Mouse (Mus musculus) forebrain, embryonic 10.5 days (tissue): Measurements from ENCODE around the gene Hnrnpf. TPM values are rescaled to one million over a fixed set of nuclear protein-coding genes. Genes with fewer than 3 reads are reported as not detected.
"Not testable (repeated sequence)": the region's sequence is repeated elsewhere in the genome, so short reads cannot be mapped to it uniquely, and the experiment has no call there.

Source experiments
- DNase-seq: peaks from one replicate; pipeline ENCODE4 v3.0.0-alpha.2; 2017; ENCODE audit warnings: low spot score; ENCODE audit errors: extremely low spot score
- H3K27ac ChIP-seq: fragments of 300-500 bp; sonication (generic); 2 replicates; pipeline ENCODE4 v1.5.1; 2016; ENCODE audit warnings: mild to moderate bottlenecking
- H3K27me3 ChIP-seq: fragments of 300-500 bp; sonication (generic); 2 replicates; pipeline ENCODE4 v1.6.1; 2016; ENCODE audit warnings: mild to moderate bottlenecking; ENCODE audit not compliant: poor library complexity, severe bottlenecking
- H3K36me3 ChIP-seq: fragments of 300-500 bp; sonication (generic); replicated peaks from 2 replicates; pipeline ENCODE4 v1.6.1; 2016; ENCODE audit warnings: mild to moderate bottlenecking, moderate library complexity
- H3K4me1 ChIP-seq: fragments of 300-500 bp; sonication (generic); 2 replicates; pipeline ENCODE4 v1.6.1; 2016
- H3K4me3 ChIP-seq: fragments of 300-500 bp; sonication (generic); 2 replicates; pipeline ENCODE4 v1.5.1; 2016; ENCODE audit warnings: mild to moderate bottlenecking, moderate library complexity
- H3K9me3 ChIP-seq: fragments of 300-500 bp; sonication (generic); 2 replicates; pipeline ENCODE4 v1.6.1; 2016; ENCODE audit warnings: mild to moderate bottlenecking, moderate library complexity
- WGBS: fragments of 180-500 bp; shearing (Covaris S2); methylation state at CpG from one replicate; pipeline ENCODE4 v1.1.7; 2016; 5-methylcytosine and 5-hydroxymethylcytosine counted together
- polyA plus RNA-seq: library from polyadenylated mRNA; unstranded; fragments of >200 nt; fragmentation: Nextera tagmentation; extraction: Ambion mirVana; gene quantifications from 2 replicates; pipeline ENCODE4 v1.2.1, GENCODE M21; 2016

Hnrnpf gene
- 890 and 940 TPM in 2 replicates for polyA plus RNA-seq

DNA sequence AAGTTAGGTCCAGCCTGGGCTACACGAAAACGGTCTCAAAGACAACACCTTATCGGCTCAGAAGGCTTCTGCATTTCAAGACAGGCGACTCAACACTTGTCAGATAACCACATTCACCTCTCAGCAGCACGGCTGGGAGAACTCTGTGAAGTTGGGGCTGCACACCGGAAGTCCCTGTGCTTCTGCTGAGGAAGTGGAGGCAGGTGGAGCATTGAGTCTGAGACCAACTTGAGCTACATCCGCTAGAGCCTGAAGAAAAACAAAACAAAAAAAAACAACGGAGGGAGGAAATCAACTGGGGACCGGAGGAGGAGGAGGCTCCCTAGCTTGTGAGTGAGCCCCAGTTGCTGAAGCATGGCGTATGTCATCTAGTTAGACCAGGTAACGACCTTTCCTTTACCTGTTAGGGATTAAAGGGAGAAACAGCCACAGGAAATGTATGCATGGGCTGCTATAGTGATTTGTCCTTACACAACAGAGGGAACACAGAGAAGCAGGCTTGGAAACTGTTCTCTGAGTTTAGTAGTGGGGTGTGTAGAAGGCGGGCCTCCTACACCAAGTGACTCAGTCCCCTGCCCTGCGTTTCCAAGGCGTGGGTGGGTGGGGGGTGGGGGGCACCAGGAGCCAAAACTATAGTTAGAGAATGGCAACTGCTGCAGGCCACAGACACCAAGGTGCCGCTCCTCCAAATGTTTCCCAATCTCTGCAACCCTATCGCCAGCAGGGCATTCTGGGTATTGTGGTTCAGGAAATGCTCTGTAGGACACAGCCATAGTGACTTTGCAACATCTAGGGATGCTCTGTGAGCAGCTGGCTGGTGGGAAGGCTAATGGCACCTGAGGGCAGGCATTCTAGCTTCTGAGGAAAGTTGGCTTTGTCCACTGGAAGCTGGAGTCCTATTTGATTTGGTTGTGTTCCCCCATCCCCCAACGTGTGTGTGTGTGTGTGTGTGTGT, at the start of gene Hnrnpf:
Gene Hnrnpf, plus strand, starts transcription at position 199 of the 955 bp plus-strand sequence.
- Histone ChIP-seq H3K9me3 (no peaks in the 10 kb centered on the region), H3K27me3 (no peaks in the 10 kb centered on the region), H3K4me1 (peaks cover 3% of the 10 kb centered on the region), H3K27ac (no peak within 1 kb of the TSS), H3K36me3 (no peaks in the 10 kb centered on the region), H3K4me3 (no peak within 1 kb of the TSS)
- no peak for DNase-seq
- 86% methylated on average over 17 of the region's 17 CpGs for WGBS

DNA sequence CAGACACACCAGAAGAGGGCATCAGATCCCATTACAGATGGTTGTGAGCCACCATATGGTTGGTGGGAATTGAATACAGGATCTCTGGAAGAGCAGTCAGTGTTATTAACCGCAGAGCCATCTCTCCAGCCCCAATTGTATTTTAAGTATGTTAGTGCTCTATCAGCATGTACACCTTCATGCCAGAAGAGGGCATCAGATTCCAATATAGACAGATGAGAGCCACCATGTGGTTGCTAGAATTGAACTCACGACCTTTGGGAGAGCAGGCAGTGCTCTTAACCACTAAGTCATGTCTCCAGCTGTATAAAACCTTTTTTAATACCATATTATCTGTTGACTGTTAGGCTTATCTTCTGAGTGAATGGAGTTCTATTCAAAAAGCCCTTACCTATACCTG, 48.4 kb upstream of the Hnrnpf start:
- no peak for DNase-seq
- H3K27me3 ChIP-seq: no peaks in the 10 kb centered on the region
- H3K27ac ChIP-seq: no peak overlapping the region
- peaks cover 29% of the 10 kb centered on the region for H3K36me3 ChIP-seq
- H3K4me1 ChIP-seq: no peaks in the 10 kb centered on the region
- WGBS: 58% methylated on average over 2 of the region's 2 CpGs
- H3K4me3 ChIP-seq: no peak overlapping the region
- no peaks in the 10 kb centered on the region for H3K9me3 ChIP-seq

DNA sequence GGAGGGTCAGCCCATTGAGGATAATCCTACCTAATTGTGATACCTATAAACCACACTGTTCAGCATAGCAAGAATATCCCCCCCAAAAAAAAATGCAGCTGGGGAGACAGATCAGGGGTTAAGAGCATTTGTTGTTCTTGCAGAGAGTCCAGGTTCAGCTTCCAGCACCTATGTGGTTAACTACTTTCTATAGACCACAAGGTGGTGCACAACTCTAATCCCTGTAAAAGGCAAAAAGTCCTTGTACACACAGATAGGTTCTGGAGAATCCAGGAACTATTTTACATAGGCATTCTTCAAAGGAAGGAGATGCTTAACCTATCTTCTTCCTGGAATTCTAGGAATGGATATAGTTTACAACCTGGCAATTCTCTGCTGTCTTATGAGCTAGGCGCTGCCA, 42.1 kb upstream of the Hnrnpf start:
- H3K4me1 ChIP-seq: peaks cover 5% of the 10 kb centered on the region

DNA sequence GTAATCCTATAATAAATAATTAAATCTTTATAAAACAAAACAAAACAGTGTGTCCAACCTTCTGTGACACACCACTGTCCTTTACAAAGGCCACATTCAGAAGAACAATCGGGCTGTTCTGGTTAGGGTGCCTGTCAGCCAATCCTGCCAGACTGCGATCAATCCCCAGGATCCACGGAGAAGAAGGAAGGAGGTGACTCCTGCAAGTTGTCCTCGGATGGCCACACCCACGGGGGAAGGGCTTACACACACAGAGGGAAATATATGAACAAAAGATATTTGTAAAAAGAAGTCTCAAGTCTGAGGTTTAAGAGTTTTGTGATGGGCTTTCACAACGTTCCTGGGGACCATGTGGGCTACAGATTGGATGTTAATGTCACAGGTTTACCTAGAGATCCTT, 38.3 kb upstream of the Hnrnpf start, which contains the start of gene Zfp239:
Gene Zfp239, plus strand, starts transcription at position 253 of the 400 bp plus-strand sequence.
- Histone ChIP-seq H3K9me3 (no peaks in the 10 kb centered on the region), H3K4me1 (peaks cover 13% of the 10 kb centered on the region), H3K4me3 (peak within 1 kb of the TSS; percentile 81), H3K27ac (peak within 1 kb of the TSS; percentile 87), H3K27me3 (no peaks in the 10 kb centered on the region), H3K36me3 (no peaks in the 10 kb centered on the region)
- no peak for DNase-seq
- WGBS: 70% methylated on average over 6 of the region's 6 CpGs

More for the DNA sequence above, 42.1 kb upstream of the Hnrnpf start:
- H3K27ac ChIP-seq: no peak overlapping the region
- no peaks in the 10 kb centered on the region for H3K36me3 ChIP-seq
- no peaks in the 10 kb centered on the region for H3K9me3 ChIP-seq
- WGBS: 92% methylated on average over 1 of the region's 1 CpGs
- H3K27me3 ChIP-seq: no peaks in the 10 kb centered on the region
- H3K4me3 ChIP-seq: no peak overlapping the region
- no peak for DNase-seq

DNA sequence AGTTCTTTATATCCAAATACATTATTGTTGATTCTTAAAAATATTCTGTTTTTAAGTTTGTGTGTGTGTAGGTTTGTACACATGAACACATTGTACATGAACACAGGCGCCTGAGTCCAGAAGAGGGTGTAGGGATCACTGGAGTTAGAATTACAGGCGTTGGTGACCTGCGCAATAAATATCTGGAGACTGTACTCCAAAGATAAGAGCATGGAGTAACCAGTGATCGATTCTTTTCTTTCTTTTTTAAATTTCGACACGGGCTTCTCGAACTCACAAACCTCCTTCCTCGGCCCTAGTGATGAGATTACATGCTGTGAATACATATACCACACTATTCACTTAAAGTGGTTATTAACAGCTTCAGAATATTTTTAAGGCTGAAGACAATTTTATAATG, 37.7 kb upstream of the Hnrnpf start:
- peak overlapping the region; percentile 87; the same call in 1 of the 2 replicates for H3K27ac ChIP-seq
- H3K4me3 ChIP-seq: peak overlapping the region; percentile 81

DNA sequence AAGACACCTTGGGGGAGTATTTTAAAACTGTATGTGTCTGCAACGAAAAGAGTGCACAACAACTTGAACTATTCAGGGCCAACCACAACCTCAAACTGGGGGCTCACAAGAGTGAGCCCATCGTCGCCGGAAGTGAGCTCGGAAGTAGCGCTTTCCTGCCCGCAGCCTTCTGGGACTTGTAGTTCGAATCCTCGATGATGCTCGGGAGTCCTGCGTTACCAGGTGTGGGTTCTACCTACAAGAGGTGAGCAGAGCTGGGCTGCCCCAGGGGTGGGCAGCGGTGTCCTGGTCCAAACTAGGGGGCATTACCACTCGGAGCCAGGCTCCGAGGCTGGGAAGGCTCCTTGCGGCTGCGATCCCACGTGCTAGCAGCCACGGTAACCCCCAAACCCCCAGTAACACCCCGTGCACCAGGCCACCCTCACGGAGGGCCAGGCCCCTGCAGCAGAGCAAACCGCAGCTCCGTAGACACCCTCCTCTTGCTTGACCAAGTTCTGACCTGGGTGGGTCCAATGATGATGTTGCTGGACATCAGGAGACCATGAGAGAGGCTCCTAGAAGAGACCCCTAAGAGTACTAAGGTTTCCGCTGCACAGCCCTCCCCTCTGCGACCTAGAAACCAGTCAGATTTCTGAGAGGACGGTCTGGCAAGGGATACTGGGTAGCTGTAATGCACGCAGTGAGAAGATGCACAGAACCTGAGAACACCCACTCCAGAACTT, 37.1 kb upstream of the Hnrnpf start:
- Histone ChIP-seq H3K36me3 (no peaks in the 10 kb centered on the region), H3K9me3 (no peaks in the 10 kb centered on the region), H3K27ac (peak overlapping the region; percentile 87), H3K4me3 (peak overlapping the region; percentile 81), H3K27me3 (no peaks in the 10 kb centered on the region), H3K4me1 (peaks cover 13% of the 10 kb centered on the region)
- WGBS: 5% methylated on average over 26 of the region's 26 CpGs
- DNase-seq: peak; percentile 67

More for the DNA sequence above, 37.7 kb upstream of the Hnrnpf start:
- no peaks in the 10 kb centered on the region for H3K27me3 ChIP-seq
- H3K4me1 ChIP-seq: peaks cover 13% of the 10 kb centered on the region
- H3K36me3 ChIP-seq: no peaks in the 10 kb centered on the region
- WGBS: 75% methylated on average over 8 of the region's 8 CpGs
- H3K9me3 ChIP-seq: no peaks in the 10 kb centered on the region
- no peak for DNase-seq

DNA sequence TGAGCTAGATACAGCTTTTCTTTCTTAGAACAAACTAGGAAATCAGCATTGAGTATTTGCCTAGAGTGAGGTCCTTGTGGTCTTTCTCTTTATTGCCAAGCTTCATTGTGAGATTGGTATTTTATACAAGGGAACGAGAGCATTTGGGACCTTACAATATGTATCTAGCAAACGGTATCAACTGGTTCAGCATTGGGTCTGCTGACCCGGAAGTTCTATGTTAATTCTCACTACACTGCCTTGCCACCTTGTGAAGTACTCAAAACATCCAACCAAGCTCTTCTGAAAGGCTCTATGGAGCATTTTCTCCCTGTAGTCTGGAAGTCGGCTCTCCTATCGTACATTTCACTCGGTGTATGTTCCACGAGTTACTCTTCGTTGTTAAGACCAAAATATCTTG, 36.4 kb upstream of the Hnrnpf start:
- 93% methylated on average over 8 of the region's 8 CpGs for WGBS
- H3K36me3 ChIP-seq: no peaks in the 10 kb centered on the region
- H3K27ac ChIP-seq: no peak overlapping the region
- H3K9me3 ChIP-seq: no peaks in the 10 kb centered on the region
- H3K4me1 ChIP-seq: peaks cover 13% of the 10 kb centered on the region
- peak overlapping the region; percentile 81 for H3K4me3 ChIP-seq
- DNase-seq: no peak
- no peaks in the 10 kb centered on the region for H3K27me3 ChIP-seq

DNA sequence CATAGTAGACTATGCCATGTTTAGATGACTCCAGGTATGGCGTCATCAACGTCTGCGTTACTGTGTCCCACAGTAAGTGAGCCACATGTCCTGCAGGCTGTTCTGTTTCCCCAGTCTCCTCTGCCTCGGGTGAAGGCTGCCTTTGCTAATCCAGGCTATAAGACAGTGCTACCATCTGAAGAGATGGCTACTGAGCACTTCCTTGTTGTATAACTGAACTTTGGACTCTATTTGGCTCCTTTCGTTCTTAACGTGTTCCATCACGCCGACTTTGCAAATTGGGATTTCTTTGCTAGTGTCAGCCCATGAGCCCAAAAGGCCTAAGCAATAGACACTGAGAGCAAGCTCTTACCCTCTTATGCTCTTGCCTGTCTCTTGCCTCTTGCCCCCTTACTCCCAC, 31.9 kb upstream of the Hnrnpf start:
- Histone ChIP-seq H3K4me3 (no peak overlapping the region), H3K9me3 (no peaks in the 10 kb centered on the region), H3K27me3 (no peaks in the 10 kb centered on the region), H3K27ac (no peak overlapping the region), H3K36me3 (peaks cover 21% of the 10 kb centered on the region), H3K4me1 (peaks cover 7% of the 10 kb centered on the region)
- no peak for DNase-seq
- WGBS: 94% methylated on average over 8 of the region's 8 CpGs

DNA sequence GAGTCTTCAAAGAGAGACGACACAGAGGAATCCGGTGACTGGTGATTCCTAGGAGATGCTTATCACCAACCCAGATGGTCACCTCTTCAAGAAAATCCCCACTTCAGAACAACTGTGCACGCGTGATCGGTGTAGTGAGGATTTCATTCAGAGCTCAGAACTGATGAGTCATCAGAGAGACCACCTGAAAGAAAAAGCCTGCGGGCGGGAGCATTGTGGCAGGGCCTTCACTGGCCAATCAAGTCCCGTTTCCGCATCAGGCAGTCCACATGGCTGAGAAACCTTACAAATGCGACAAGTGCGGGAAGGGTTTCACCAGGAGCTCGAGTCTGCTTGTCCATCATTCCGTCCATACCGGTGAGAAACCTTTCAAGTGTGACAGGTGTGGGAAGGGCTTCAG, 29.1 kb upstream of the Hnrnpf start:
- Histone ChIP-seq H3K27ac (no peak overlapping the region), H3K27me3 (no peaks in the 10 kb centered on the region), H3K4me3 (no peak overlapping the region), H3K36me3 (peaks cover 21% of the 10 kb centered on the region), H3K9me3 (no peaks in the 10 kb centered on the region), H3K4me1 (no peaks in the 10 kb centered on the region)
- DNase-seq: no peak
- 85% methylated on average over 14 of the region's 14 CpGs for WGBS

DNA sequence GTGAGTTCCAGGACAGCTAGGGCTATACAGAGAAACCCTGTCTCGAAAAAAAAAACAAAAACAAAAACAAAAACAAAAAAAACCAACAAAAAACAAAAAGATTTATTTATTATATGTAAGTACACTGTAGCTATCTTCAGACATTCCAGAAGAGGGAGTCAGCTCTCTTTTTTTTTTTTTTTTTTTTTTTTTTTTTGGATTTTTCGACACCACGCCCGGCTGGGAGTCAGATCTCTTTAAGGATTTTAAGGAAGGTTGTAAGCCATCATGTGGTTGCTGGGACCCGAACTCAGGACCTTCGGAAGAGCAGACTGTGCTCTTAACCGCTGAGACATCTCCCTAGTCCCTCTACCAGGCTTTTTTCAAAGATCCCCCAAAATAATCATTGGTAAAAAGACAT, 26.7 kb upstream of the Hnrnpf start:
- not testable (repeated sequence) for H3K27ac ChIP-seq, H3K4me1 ChIP-seq, H3K4me3 ChIP-seq, H3K27me3 ChIP-seq, H3K9me3 ChIP-seq, DNase-seq
- 84% methylated on average over 7 of the region's 7 CpGs for WGBS
- peaks cover 21% of the 10 kb centered on the region for H3K36me3 ChIP-seq

DNA sequence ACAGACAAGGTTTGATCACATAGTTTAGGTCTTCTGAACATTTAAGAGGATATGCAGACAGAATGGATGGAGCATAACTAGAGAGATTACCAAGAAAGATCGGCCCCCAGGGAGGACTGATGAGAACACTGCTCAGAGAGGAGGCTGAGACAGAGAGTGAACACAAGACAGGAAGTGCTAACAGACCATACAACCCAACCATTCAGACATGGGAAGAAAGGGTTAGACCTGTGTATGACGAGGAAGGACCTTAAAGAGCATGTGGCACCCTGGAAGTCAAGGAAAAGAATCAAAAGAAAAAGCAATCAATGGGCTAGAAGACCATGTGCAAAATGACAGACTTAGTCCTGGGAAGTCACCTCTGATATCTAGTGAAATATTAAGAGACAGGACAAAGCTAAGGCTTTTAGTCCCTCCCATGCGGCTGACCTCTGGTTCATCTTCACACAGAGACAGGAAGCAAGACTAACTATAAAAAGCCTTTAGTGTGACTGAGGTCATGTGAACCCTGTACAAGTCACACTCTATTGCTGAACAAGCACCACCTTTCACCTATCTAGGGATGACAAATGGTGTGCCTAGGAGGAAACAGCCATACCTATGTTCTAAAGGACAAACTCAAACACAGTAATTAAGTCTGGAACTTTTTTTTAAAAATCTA, 25.4 kb upstream of the Hnrnpf start:
- H3K4me3 ChIP-seq: no peak overlapping the region
- DNase-seq: no peak
- peaks cover 6% of the 10 kb centered on the region; the same call in 1 of the 2 replicates for H3K4me1 ChIP-seq
- no peaks in the 10 kb centered on the region for H3K27me3 ChIP-seq
- 92% methylated on average over 3 of the region's 3 CpGs for WGBS
- no peak overlapping the region for H3K27ac ChIP-seq
- peaks cover 21% of the 10 kb centered on the region for H3K36me3 ChIP-seq
- no peaks in the 10 kb centered on the region for H3K9me3 ChIP-seq

DNA sequence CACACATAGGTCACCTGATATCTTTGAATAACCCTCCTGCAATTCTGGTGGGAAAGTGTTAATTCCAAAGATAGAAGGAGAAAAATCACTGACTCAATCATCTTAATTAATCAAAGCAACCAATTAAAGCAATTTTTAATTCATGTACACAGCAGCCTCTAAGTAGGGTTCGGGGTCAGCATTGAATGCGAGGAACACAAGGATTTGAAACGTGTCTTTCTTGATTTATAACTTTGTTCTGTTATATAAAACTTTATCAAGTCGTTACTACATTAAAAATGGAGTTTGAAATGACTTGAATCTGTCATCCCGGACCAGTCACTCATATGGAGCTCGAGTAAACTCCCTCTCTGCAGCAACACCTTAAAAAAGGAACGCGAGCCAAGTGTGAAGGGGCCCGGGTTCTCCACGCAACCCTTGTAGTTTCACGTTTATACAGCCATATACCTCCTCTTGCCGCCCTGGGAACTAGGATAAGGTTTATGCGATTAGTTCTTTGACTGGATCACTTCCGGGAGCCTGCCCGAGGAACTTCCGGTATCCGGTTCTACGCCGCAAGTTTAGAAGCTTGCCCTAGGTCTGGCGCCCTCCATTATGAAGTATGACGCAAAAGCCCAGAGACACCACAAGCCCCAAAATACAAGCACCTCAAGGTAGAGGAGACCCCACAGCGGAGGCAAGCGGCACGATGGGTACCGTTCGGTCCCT, 21.3 kb upstream of the Hnrnpf start:
- Histone ChIP-seq H3K4me3 (peak overlapping the region; percentile 59), H3K27me3 (no peaks in the 10 kb centered on the region), H3K27ac (peak overlapping the region; percentile 99), H3K9me3 (no peaks in the 10 kb centered on the region), H3K4me1 (peaks cover 25% of the 10 kb centered on the region), H3K36me3 (no peaks in the 10 kb centered on the region)
- peak; percentile 89 for DNase-seq
- 12% methylated on average over 26 of the region's 26 CpGs for WGBS
